Mouse (Mus musculus): ENCODE measurements around the gene Ezh1. TPM values are rescaled to one million over a fixed set of nuclear protein-coding genes. Genes with fewer than 3 reads are reported as not detected.

Gene Ezh1
- total RNA-seq, 2 experiments from 2014 or later, result 24.0 to 27.5 TPM

GRCm38 (mm10) chr11:101248258-101248994, 22.2 kb upstream of the Ezh1 start:
- intact Hi-C loops (cut with DNase I), result loop anchor here (1.0 kb wide), 1 partner anchor 36 kb away; no protein-coding TSS in a partner anchor

GRCm38 (mm10) chr11:101247521-101248030, 21.3 kb upstream of the Ezh1 start:
- intact Hi-C loops (cut with DNase I), result loop anchor here (1.0 kb wide), 1 partner anchor 35 kb away; no protein-coding TSS in a partner anchor
- peak; percentile 16 to 22 for DNase-seq

More at GRCm38 (mm10) chr11:101248258-101248994, 22.2 kb upstream of the Ezh1 start:
- DNase-seq, result peak; percentile 76 to 77

GRCm38 (mm10) chr11:101246702-101247012, 20.4 kb upstream of the Ezh1 start:
- intact Hi-C loops (cut with DNase I), result loop anchor here (1.0 kb wide), 1 partner anchor 15 kb away; no protein-coding TSS in a partner anchor
- no peak for DNase-seq

- DNase-seq, result peak; percentile 81 to 82
- intact Hi-C loops (cut with DNase I), result loop anchor here (1.0 kb wide), 1 partner anchor 15 kb away; no protein-coding TSS in a partner anchor
Observed at GRCm38 (mm10) chr11:101245855-101246701, 19.8 kb upstream of the Ezh1 start, which contains the start of gene Ramp2. TSS of gene Ramp2 (plus strand) at chr11:101246028.

- DNase-seq, result peak; percentile 69
- intact Hi-C loops (cut with DNase I), result no loop called here
Observed at GRCm38 (mm10) chr11:101245071-101245470, 18.8 kb upstream of the Ezh1 start.

GRCm38 (mm10) chr11:101238071-101238647, 11.9 kb upstream of the Ezh1 start:
- peak; percentile 48 to 58 for DNase-seq
- intact Hi-C loops (cut with DNase I), result no loop called here

GRCm38 (mm10) chr11:101236782-101237181, 10.5 kb upstream of the Ezh1 start:
- intact Hi-C loops (cut with DNase I), result no loop called here
- peak in 1 of 2 experiments; percentile 10 for DNase-seq

GRCm38 (mm10) chr11:101235429-101235828, 9.2 kb upstream of the Ezh1 start:
- intact Hi-C loops (cut with DNase I), result no loop called here
- DNase-seq, result no peak

GRCm38 (mm10) chr11:101234124-101234523, 7.9 kb upstream of the Ezh1 start:
- DNase-seq, result no peak
- intact Hi-C loops (cut with DNase I), result no loop called here

- no peak for DNase-seq
- intact Hi-C loops (cut with DNase I), result no loop called here
Observed at GRCm38 (mm10) chr11:101233240-101233639, 7.0 kb upstream of the Ezh1 start.

GRCm38 (mm10) chr11:101232010-101232839, 6.0 kb upstream of the Ezh1 start:
- intact Hi-C loops (cut with DNase I), result no loop called here
- DNase-seq, result peak; percentile 60 to 63

GRCm38 (mm10) chr11:101230991-101231871, 5.0 kb upstream of the Ezh1 start:
- intact Hi-C loops (cut with DNase I), result loop anchor here (1.0 kb wide), 1 partner anchor 15 kb away; the partner anchor contains the start of gene Ramp2
- DNase-seq, result peak; percentile 77 to 84

GRCm38 (mm10) chr11:101230526-101230925, 4.3 kb upstream of the Ezh1 start:
- intact Hi-C loops (cut with DNase I), result no loop called here
- DNase-seq, result peak in 1 of 2 experiments; percentile 9

GRCm38 (mm10) chr11:101230061-101230511, 3.8 kb upstream of the Ezh1 start:
- intact Hi-C loops (cut with DNase I), result no loop called here
- DNase-seq, result peak; percentile 67 to 74

GRCm38 (mm10) chr11:101229361-101229900, 3.2 kb upstream of the Ezh1 start:
- peak; percentile 56 to 60 for DNase-seq
- intact Hi-C loops (cut with DNase I), result no loop called here

- intact Hi-C loops (cut with DNase I), result no loop called here
- DNase-seq, result no peak
Observed at GRCm38 (mm10) chr11:101225331-101226064, 765 bp downstream of the Ezh1 start.

GRCm38 (mm10) chr11:101224337-101224736, 1.9 kb downstream of the Ezh1 start:
- intact Hi-C loops (cut with DNase I), result no loop called here
- DNase-seq, result no peak

All from heart, postnatal 14 days (tissue).